Mouse (Mus musculus): Measurements from ENCODE around the gene Smyd3. TPM values are rescaled to one million over a fixed set of nuclear protein-coding genes. Genes with fewer than 3 reads are reported as not detected.

Gene Smyd3
- polyA plus RNA-seq, 1 experiment from 2014 or later = 28.3 TPM

Other genes with a start within 250 kb of the Smyd3 start
- gene Tfb2m, start 28.2 kb upstream of the Smyd3 start, polyA plus RNA-seq (2015; fragmentation: Nextera tagmentation; extraction: Ambion mirVana) = 28.2 and 31.5 TPM in 2 replicates
- 25.1 and 30.0 TPM in 2 replicates for gene Cnst, start 28.3 kb upstream of the Smyd3 start, polyA plus RNA-seq (2015; fragmentation: Nextera tagmentation; extraction: Ambion mirVana)
- 177 and 191 TPM in 2 replicates for gene Sccpdh, start 150.2 kb upstream of the Smyd3 start, polyA plus RNA-seq (2015; fragmentation: Nextera tagmentation; extraction: Ambion mirVana)
- 0.10 TPM in 1 of 2 replicates, not detected in the other for gene Kif28, start 227.2 kb upstream of the Smyd3 start, polyA plus RNA-seq (2015; fragmentation: Nextera tagmentation; extraction: Ambion mirVana)